Mouse (Mus musculus) neural tube, embryonic 10.5 days (tissue): ENCODE data around the gene Olfr1469.
"Not testable (repeated sequence)": the region's sequence is repeated elsewhere in the genome, so short reads cannot be mapped to it uniquely, and the experiment has no call there.

Experiments
- DNase-seq: peaks from one replicate; pipeline ENCODE4 v3.0.0-alpha.2; 2017; ENCODE audit warnings: low spot score; ENCODE audit errors: extremely low spot score

Olfr1469 gene

GRCm38 (mm10) chr19:13407549-13407948 lies at the start of gene Olfr1469:
Olfr1469 (plus strand) TSS chr19:13407849.
- no peak for DNase-seq

- no peak for DNase-seq
Measured at GRCm38 (mm10) chr19:13361936-13362335, 45.7 kb upstream of the Olfr1469 start, which contains the start of gene Olfr1467. Olfr1467 (plus strand) TSS chr19:13362236.

- DNase-seq: not testable (repeated sequence)
Measured at GRCm38 (mm10) chr19:13443109-13443508, 35.5 kb downstream of the Olfr1469 start, which contains the start of gene Olfr1471. Olfr1471 (plus strand) TSS chr19:13443409.

- DNase-seq: no peak
Measured at GRCm38 (mm10) chr19:13455986-13456385, 48.3 kb downstream of the Olfr1469 start, which contains the start of gene Olfr1472. Olfr1472 (minus strand) TSS chr19:13456086.
